Mouse (Mus musculus) cortical plate, adult 2 months (tissue): ENCODE measurements around the gene Edrf1.

Experiments
- CTCF ChIP-seq: fragments of 200-500 bp; IDR thresholded peaks from 2 replicates; pipeline ENCODE4 v1.5.1; 2011; ENCODE audit warnings: mild to moderate bottlenecking, control low read depth, low read length; ENCODE audit not compliant: insufficient read depth; ENCODE audit errors: extremely low read depth
- POLR2A ChIP-seq: fragments of 200-500 bp; IDR thresholded peaks from 2 replicates; pipeline ENCODE4 v1.6.1; 2011; ENCODE audit warnings: mild to moderate bottlenecking, low read length, control low read depth; ENCODE audit not compliant: insufficient read depth; ENCODE audit errors: extremely low read depth

GRCm38 (mm10) chr7:133630821-133631220 lies 6.5 kb upstream of the Edrf1 start:
- TF ChIP-seq CTCF, result no peak
- no peak for TF ChIP-seq POLR2A
